16 mouse cellular contexts compared by ENCODE assay signal in genomic region chr19:42270119-42270518, GRCm38 (mm10). TPM values are rescaled to one million over a fixed set of nuclear protein-coding genes. Genes with fewer than 3 reads are reported as not detected.
"Had no signal": no experiment of that assay in that cellular context is flagged by ENCODE, and none has a peak within 500 bp of the region (broad histone marks: within the 10 kb centered on the region; RNA-seq: fewer than 3 reads in every experiment).

No protein-coding gene starts in this region.

- DNase-seq: kidney, adult 9 months; kidney, postnatal 36 days; lung, embryonic 14.5 days; right cerebral cortex, postnatal 14 days; thymus, postnatal 4 days had no signal

- H3K4me1 ChIP-seq: liver, embryonic 12.5 days had no signal

- H3K36me3 ChIP-seq: limb, embryonic 15.5 days; liver, embryonic 12.5 days had no signal

- ATAC-seq: liver, embryonic 12.5 days; midbrain, embryonic 16.5 days had no signal

- H3K4me3 ChIP-seq: layer of hippocampus, adult 2 months; limb, embryonic 15.5 days; liver, embryonic 12.5 days; midbrain, embryonic 12.5 days; neural tube, embryonic 13.5 days had no signal

- H3K4me2 ChIP-seq: limb, embryonic 15.5 days; liver, embryonic 12.5 days; lung, embryonic 14.5 days; midbrain, embryonic 12.5 days; neural tube, embryonic 13.5 days had no signal

- H3K9me3 ChIP-seq: limb, embryonic 15.5 days; liver, embryonic 12.5 days; midbrain, embryonic 12.5 days; neural tube, embryonic 13.5 days had no signal

- H3K9ac ChIP-seq: limb, embryonic 15.5 days; liver, embryonic 12.5 days; lung, embryonic 14.5 days; midbrain, embryonic 12.5 days; neural tube, embryonic 13.5 days had no signal

- H3K27ac ChIP-seq: kidney, postnatal 0 days; layer of hippocampus, adult 2 months; limb, embryonic 15.5 days; liver, embryonic 12.5 days; midbrain, embryonic 12.5 days; neural tube, embryonic 13.5 days had no signal

RNA-seq across cellular contexts. Expression of gene Golga7b, which starts 22.7 kb away (rescaled TPM):
- total RNA-seq: megakaryocyte-erythroid progenitor cell, adult 5-6 weeks had no signal
- polyA plus RNA-seq: kidney, postnatal 0 days; limb, embryonic 11.5 days; liver, embryonic 16.5 days; lung, embryonic 14.5 days; spleen, adult 2 months had no signal
